Mouse (Mus musculus): Measurements from ENCODE around the gene Tsga10ip. TPM values are rescaled to one million over a fixed set of nuclear protein-coding genes. Genes with fewer than 3 reads are reported as not detected.
"Not testable (repeated sequence)": the region's sequence is repeated elsewhere in the genome, so short reads cannot be mapped to it uniquely, and the experiment has no call there.

Gene Tsga10ip
- polyA plus RNA-seq, 1 experiment from 2014 or later: 2.8 TPM

DNA sequence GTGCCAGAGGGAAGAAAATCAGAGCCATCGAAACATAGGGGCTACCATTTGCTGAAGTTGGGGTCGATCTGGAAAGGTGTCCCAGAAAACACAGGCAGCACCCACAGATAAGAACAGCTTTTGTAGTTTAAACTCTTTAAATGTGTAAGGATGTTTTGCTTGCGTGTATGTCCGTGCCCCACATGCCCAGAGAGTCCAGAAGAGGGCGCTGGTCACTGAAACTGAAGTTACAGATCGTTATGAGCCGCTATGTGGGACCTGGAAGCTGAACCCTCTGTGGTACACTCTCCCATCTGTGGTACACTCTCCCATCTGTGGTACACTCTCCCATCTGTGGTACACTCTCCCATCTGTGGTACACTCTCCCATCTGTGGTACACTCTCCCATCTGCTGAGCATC, 4.8 kb upstream of the Tsga10ip start:
- ATAC-seq (replicated peaks; ENCODE audit: low FRiP score, low TSS enrichment, low read depth) (peak; percentile 58), DNase-seq (ENCODE audit: low spot score) (peak; percentile 78)
- Histone ChIP-seq H3K9ac (ENCODE audit: low read length) (peak overlapping the region; percentile 66), H3K27me3 (replicated peaks; ENCODE audit: control insufficient read depth, insufficient read depth, low read length) (no peaks in the 10 kb centered on the region), H3K4me2 (ENCODE audit: low read length) (peak overlapping the region; percentile 58), H3K36me3 (ENCODE audit: control insufficient read depth, insufficient read depth, low read length) (no peaks in the 10 kb centered on the region), H3K27ac (ENCODE audit: low read depth) (peak overlapping the region; percentile 86), H3K4me3 (ENCODE audit: low read depth, low read length) (peak overlapping the region; percentile 60), H3K9me3 (ENCODE audit: control insufficient read depth, low read length) (no peaks in the 10 kb centered on the region), H3K4me1 (replicated peaks; ENCODE audit: control insufficient read depth, insufficient read depth, low read length) (0 out of 2 replicates have a peak, but pooled peaks cover 9% of the 10 kb centered on the region)
- WGBS: 13% methylated on average over 7 of the region's 7 CpGs

DNA sequence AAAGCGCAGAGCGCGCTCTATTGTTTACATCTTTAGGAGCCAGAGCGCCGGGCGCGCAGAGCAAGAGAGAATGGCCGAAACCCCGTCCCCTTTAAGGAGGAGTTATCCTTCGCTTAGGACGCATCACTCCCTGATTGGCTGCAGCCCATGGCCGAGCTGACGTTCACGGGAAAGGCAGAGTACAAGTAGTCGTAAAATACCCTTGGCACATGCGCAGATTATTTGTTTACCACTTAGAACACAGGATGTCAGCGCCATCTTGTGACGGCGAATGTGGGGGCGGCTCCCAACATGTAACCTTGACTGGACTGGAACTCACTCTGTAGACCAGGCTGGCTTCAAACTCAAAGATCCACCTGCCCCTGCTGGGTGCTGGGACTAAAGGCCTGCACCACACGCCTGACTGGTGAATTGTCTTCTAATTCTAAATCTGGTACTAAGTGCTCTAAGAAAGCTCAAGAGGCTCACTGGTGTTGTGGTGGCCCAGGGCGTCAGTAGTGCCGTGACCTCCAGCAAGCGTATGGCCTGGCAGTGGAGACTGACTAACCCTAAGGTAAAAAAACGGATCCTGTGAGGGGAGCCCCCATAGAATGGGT, 4.3 kb upstream of the Tsga10ip start:
- Histone ChIP-seq H3K4me2 (ENCODE audit: low read length) (peak overlapping the region; percentile 58), H3K9ac (ENCODE audit: low read length) (peak overlapping the region; percentile 66), H3K4me3 (ENCODE audit: low read depth, low read length) (peak overlapping the region; percentile 60), H3K27ac (ENCODE audit: low read depth) (peak overlapping the region; percentile 86)
- H3K27me3 ChIP-seq (replicated peaks; ENCODE audit: control insufficient read depth, insufficient read depth, low read length); H3K36me3 ChIP-seq (ENCODE audit: control insufficient read depth, insufficient read depth, low read length); H3K9me3 ChIP-seq (ENCODE audit: control insufficient read depth, low read length); H3K4me1 ChIP-seq (replicated peaks; ENCODE audit: control insufficient read depth, insufficient read depth, low read length): not testable (repeated sequence)
- 6% methylated on average over 21 of the region's 25 CpGs for WGBS
- peak; percentile 85 for DNase-seq (ENCODE audit: low spot score)
- peak; percentile 79 for ATAC-seq (replicated peaks; ENCODE audit: low FRiP score, low TSS enrichment, low read depth)

DNA sequence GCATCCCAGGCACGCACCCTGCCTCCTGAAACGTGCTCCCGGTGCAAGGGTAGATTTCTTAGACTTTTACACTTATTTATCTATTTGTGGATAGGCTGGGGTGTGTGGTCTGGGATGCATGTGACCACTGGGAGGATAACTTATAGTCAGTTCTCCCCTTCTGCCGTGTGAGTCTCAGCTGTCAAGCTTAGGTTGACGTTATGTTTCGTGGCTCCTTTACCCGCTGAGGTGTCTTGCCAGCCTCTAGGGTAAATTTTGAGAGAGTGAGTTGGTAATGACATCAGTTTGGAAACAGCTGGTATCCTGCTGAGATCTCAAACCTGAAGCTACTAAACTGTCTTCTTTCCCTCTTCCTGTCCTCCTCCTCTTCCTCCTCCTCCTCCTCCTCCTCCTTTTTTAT, 3.6 kb upstream of the Tsga10ip start:
- Histone ChIP-seq H3K9me3 (ENCODE audit: control insufficient read depth, low read length) (no peaks in the 10 kb centered on the region), H3K36me3 (ENCODE audit: control insufficient read depth, insufficient read depth, low read length) (no peaks in the 10 kb centered on the region), H3K4me1 (replicated peaks; ENCODE audit: control insufficient read depth, insufficient read depth, low read length) (0 out of 2 replicates have a peak, but pooled peaks cover 9% of the 10 kb centered on the region), H3K4me2 (ENCODE audit: low read length) (peak overlapping the region; percentile 51), H3K27ac (ENCODE audit: low read depth) (peak overlapping the region; percentile 57; the same call in 1 of the 2 replicates), H3K9ac (ENCODE audit: low read length) (peak overlapping the region; percentile 5; the same call in 1 of the 2 replicates), H3K4me3 (ENCODE audit: low read depth, low read length) (peak overlapping the region; percentile 32), H3K27me3 (replicated peaks; ENCODE audit: control insufficient read depth, insufficient read depth, low read length) (no peaks in the 10 kb centered on the region)
- WGBS: 24% methylated on average over 7 of the region's 7 CpGs
- ATAC-seq (replicated peaks; ENCODE audit: low FRiP score, low TSS enrichment, low read depth): no peak
- peak; percentile 55 for DNase-seq (ENCODE audit: low spot score)

DNA sequence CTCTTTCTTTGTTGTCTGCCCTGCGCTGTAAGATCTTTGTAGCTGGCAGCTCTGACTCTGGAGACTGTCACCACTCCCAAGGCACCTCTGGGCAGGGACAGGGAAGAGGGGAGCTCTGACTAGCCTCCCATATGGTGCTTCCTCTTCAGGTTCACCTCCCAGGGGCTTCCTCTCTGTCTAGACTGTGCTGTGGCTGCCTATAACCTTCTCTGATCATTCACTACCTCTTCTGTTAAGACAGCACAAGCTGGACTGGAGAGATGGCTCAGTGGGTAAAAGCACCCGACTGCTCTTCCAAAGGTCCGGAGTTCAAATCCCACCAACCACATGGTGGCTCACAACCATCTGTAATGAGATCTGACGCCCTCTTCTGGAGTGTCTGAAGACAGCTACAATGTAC, 1.3 kb downstream of the Tsga10ip start:
- H3K27ac ChIP-seq (ENCODE audit: low read depth); H3K9me3 ChIP-seq (ENCODE audit: control insufficient read depth, low read length); H3K4me1 ChIP-seq (replicated peaks; ENCODE audit: control insufficient read depth, insufficient read depth, low read length); H3K36me3 ChIP-seq (ENCODE audit: control insufficient read depth, insufficient read depth, low read length); H3K9ac ChIP-seq (ENCODE audit: low read length); DNase-seq (ENCODE audit: low spot score); ATAC-seq (replicated peaks; ENCODE audit: low FRiP score, low TSS enrichment, low read depth); H3K4me3 ChIP-seq (ENCODE audit: low read depth, low read length); H3K4me2 ChIP-seq (ENCODE audit: low read length); H3K27me3 ChIP-seq (replicated peaks; ENCODE audit: control insufficient read depth, insufficient read depth, low read length): not testable (repeated sequence)
- 72% methylated on average over 4 of the region's 4 CpGs for WGBS

DNA sequence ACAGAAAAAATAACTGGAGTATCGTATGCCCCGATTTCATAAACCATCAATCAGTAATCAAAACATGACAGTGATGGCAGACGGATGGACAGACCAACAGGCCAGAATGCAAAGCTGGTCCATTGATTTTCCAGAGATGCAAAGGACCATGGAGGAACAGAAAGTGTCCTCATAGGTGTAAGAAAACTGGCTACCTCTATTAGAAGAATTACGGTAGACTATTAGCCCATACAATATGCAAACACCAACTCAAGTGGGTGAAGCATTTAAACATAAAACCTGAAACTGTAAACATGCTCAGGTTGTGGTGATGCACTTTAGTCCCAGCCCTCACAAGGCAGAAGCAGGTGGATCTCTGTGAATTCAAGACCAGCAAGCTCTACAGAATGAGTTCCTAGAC, 7.0 kb downstream of the Tsga10ip start:
- Histone ChIP-seq H3K4me1 (replicated peaks; ENCODE audit: control insufficient read depth, insufficient read depth, low read length) (peaks cover 2% of the 10 kb centered on the region), H3K27me3 (replicated peaks; ENCODE audit: control insufficient read depth, insufficient read depth, low read length) (no peaks in the 10 kb centered on the region), H3K9me3 (ENCODE audit: control insufficient read depth, low read length) (no peaks in the 10 kb centered on the region), H3K36me3 (ENCODE audit: control insufficient read depth, insufficient read depth, low read length) (no peaks in the 10 kb centered on the region), H3K4me2 (ENCODE audit: low read length) (no peak overlapping the region), H3K9ac (ENCODE audit: low read length) (no peak overlapping the region), H3K4me3 (ENCODE audit: low read depth, low read length) (no peak overlapping the region), H3K27ac (ENCODE audit: low read depth) (no peak overlapping the region)
- DNase-seq (ENCODE audit: low spot score) (no peak), ATAC-seq (replicated peaks; ENCODE audit: low FRiP score, low TSS enrichment, low read depth) (no peak)
- WGBS: 68% methylated on average over 4 of the region's 4 CpGs

DNA sequence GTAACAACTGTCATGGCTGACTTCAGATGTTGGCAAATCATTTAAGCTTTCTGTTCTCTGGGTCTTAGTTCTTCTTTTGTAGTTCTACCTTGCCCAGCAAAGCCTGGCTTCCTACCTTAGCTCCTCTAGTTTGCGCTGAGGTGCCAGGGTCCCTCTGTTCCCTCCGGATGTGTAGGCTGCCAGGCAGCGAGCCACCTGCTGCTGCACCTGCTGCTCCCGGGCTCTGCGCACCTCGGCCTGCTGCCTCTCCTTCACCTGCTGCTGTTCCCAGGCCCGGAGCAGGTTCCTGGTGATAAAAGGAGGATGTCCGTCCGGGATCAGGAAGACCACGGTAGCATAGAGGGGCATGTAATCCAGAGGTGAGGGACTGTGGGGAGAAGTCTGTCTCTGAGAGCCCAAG, 8.2 kb downstream of the Tsga10ip start:
- no peak for DNase-seq (ENCODE audit: low spot score)
- peaks cover 14% of the 10 kb centered on the region for H3K4me1 ChIP-seq (replicated peaks; ENCODE audit: control insufficient read depth, insufficient read depth, low read length)
- 48% methylated on average over 10 of the region's 10 CpGs for WGBS
- no peak overlapping the region for H3K4me2 ChIP-seq (ENCODE audit: low read length)
- no peaks in the 10 kb centered on the region for H3K27me3 ChIP-seq (replicated peaks; ENCODE audit: control insufficient read depth, insufficient read depth, low read length)
- no peak overlapping the region for H3K9ac ChIP-seq (ENCODE audit: low read length)
- H3K36me3 ChIP-seq (ENCODE audit: control insufficient read depth, insufficient read depth, low read length): no peaks in the 10 kb centered on the region
- H3K4me3 ChIP-seq (ENCODE audit: low read depth, low read length): no peak overlapping the region
- no peak for ATAC-seq (replicated peaks; ENCODE audit: low FRiP score, low TSS enrichment, low read depth)
- H3K9me3 ChIP-seq (ENCODE audit: control insufficient read depth, low read length): no peaks in the 10 kb centered on the region
- H3K27ac ChIP-seq (ENCODE audit: low read depth): no peak overlapping the region

DNA sequence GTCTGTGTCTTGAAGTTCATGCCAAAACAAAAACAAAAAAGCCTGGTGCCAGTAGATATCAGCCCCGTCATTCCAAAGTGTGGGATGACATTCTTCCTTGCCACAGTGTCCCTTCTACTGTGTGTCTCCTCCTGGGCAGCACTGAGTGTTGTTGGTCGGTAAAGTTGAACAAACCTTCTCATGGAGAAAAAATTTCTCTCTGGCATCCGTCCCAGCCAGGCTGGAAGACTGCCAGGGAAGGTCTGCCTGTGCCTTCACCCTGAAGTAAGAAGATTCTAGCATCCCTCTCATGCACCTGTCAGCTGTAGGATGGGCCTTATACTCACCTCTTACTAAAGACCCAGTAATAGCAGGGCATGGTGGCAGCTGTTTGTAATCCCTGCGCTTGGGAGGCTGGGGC, 9.4 kb downstream of the Tsga10ip start:
- WGBS: 57% methylated on average over 4 of the region's 4 CpGs
- no peak for ATAC-seq (replicated peaks; ENCODE audit: low FRiP score, low TSS enrichment, low read depth)
- Histone ChIP-seq H3K4me1 (replicated peaks; ENCODE audit: control insufficient read depth, insufficient read depth, low read length) (peaks cover 14% of the 10 kb centered on the region), H3K9me3 (ENCODE audit: control insufficient read depth, low read length) (no peaks in the 10 kb centered on the region), H3K4me3 (ENCODE audit: low read depth, low read length) (no peak overlapping the region), H3K27me3 (replicated peaks; ENCODE audit: control insufficient read depth, insufficient read depth, low read length) (no peaks in the 10 kb centered on the region), H3K4me2 (ENCODE audit: low read length) (no peak overlapping the region), H3K27ac (ENCODE audit: low read depth) (no peak overlapping the region), H3K36me3 (ENCODE audit: control insufficient read depth, insufficient read depth, low read length) (no peaks in the 10 kb centered on the region), H3K9ac (ENCODE audit: low read length) (no peak overlapping the region)
- peak; percentile 80 for DNase-seq (ENCODE audit: low spot score)

DNA sequence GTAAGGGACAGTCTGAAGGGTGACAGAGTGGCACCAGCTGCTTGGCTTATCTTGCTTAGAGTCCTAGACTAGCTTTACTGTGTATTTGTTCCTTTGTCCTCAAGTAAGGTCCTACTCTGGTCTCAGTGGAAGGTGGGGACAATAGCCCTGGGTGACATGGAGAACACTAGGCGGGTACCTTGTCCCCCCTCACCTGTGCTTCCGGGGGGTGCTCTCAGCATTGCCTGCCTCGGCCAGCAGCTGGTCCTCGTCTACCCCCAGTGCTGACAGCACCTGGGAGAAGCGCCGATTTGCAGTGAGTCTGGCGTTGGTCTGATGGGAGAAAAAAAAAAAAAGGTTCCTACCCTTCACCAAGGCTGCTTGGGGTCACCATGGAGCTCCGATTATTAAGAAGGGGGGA, 11.9 kb downstream of the Tsga10ip start:
- no peak for ATAC-seq (replicated peaks; ENCODE audit: low FRiP score, low TSS enrichment, low read depth)
- H3K9ac ChIP-seq (ENCODE audit: low read length): peak overlapping the region; percentile 87
- 50% methylated on average over 8 of the region's 8 CpGs for whole genome bisulfite sequencing
- H3K36me3 ChIP-seq (ENCODE audit: control insufficient read depth, insufficient read depth, low read length): peaks cover 2% of the 10 kb centered on the region
- H3K9me3 ChIP-seq (ENCODE audit: control insufficient read depth, low read length): no peaks in the 10 kb centered on the region
- no peak for DNase-seq (ENCODE audit: low spot score)
- peak overlapping the region; percentile 99 for H3K4me3 ChIP-seq (ENCODE audit: low read depth, low read length)
- peak overlapping the region; percentile 63 for H3K4me2 ChIP-seq (ENCODE audit: low read length)
- no peaks in the 10 kb centered on the region for H3K27me3 ChIP-seq (replicated peaks; ENCODE audit: control insufficient read depth, insufficient read depth, low read length)
- H3K27ac ChIP-seq (ENCODE audit: low read depth): peak overlapping the region; percentile 52; the same call in 1 of the 2 replicates
- peaks cover 26% of the 10 kb centered on the region for H3K4me1 ChIP-seq (replicated peaks; ENCODE audit: control insufficient read depth, insufficient read depth, low read length)

DNA sequence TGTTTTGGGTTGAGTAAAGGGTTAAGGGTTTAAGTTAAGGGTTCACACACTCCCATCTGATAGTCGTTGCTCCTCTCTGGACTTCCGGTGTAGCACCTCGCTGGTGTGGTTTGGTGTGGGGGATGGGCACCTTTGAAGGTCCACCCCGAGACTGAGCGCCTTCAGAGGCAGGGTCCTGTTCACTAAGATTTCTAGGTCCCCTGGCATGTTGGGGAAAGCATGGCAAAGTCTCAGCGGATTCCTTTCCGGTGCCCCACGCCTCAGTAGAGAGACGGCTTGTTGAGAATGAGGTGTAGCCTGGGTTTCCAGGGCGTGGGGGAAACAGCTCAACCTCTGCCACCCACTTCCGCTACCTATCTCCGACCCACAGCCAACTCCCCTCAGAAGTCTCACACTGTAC, 12.7 kb downstream of the Tsga10ip start:
- ATAC-seq (replicated peaks; ENCODE audit: low FRiP score, low TSS enrichment, low read depth): peak; percentile 42; the same call in 1 of the 2 replicates
- 20% methylated on average over 12 of the region's 12 CpGs for WGBS
- H3K36me3 ChIP-seq (ENCODE audit: control insufficient read depth, insufficient read depth, low read length): peaks cover 9% of the 10 kb centered on the region
- H3K4me2 ChIP-seq (ENCODE audit: low read length): peak overlapping the region; percentile 63
- H3K9me3 ChIP-seq (ENCODE audit: control insufficient read depth, low read length): no peaks in the 10 kb centered on the region
- peak; percentile 77 for DNase-seq (ENCODE audit: low spot score)
- H3K27me3 ChIP-seq (replicated peaks; ENCODE audit: control insufficient read depth, insufficient read depth, low read length): no peaks in the 10 kb centered on the region
- H3K27ac ChIP-seq (ENCODE audit: low read depth): peak overlapping the region; percentile 73; the same call in 1 of the 2 replicates
- peaks cover 26% of the 10 kb centered on the region for H3K4me1 ChIP-seq (replicated peaks; ENCODE audit: control insufficient read depth, insufficient read depth, low read length)
- H3K4me3 ChIP-seq (ENCODE audit: low read depth, low read length): peak overlapping the region; percentile 99
- peak overlapping the region; percentile 87 for H3K9ac ChIP-seq (ENCODE audit: low read length)
